ENCODE assay signal across 14 mouse cellular contexts in genomic region chr13:42222401-42222800, GRCm38 (mm10).
"Had no signal": no experiment of that assay in that cellular context is flagged by ENCODE, and none has a peak within 500 bp of the region (broad histone marks: within the 10 kb centered on the region; RNA-seq: fewer than 3 reads in every experiment).

No protein-coding gene starts in this region.

- H3K4me2 ChIP-seq: lung, embryonic 14.5 days; midbrain, embryonic 12.5 days; midbrain, embryonic 15.5 days; neural tube, embryonic 12.5 days; stomach, embryonic 15.5 days had no signal

- H3K4me3 ChIP-seq: megakaryocyte, embryonic 14.5 days; midbrain, embryonic 12.5 days; midbrain, embryonic 15.5 days; neural tube, embryonic 12.5 days; stomach, embryonic 15.5 days had no signal

- H3K27ac ChIP-seq: midbrain, embryonic 12.5 days; midbrain, embryonic 15.5 days; neural tube, embryonic 12.5 days; stomach, embryonic 15.5 days; stomach, postnatal 0 days had no signal

- H3K27me3 ChIP-seq: megakaryocyte, embryonic 14.5 days; midbrain, embryonic 12.5 days; midbrain, embryonic 15.5 days; neural tube, embryonic 12.5 days; stomach, embryonic 15.5 days had no signal

- H3K36me3 ChIP-seq: midbrain, embryonic 12.5 days; midbrain, embryonic 15.5 days; neural tube, embryonic 12.5 days; stomach, embryonic 15.5 days had no signal

- H3K9ac ChIP-seq: lung, embryonic 14.5 days; midbrain, embryonic 12.5 days; midbrain, embryonic 15.5 days; neural tube, embryonic 12.5 days; stomach, embryonic 15.5 days had no signal

- DNase-seq: lung, adult 18-20 months; lung, embryonic 14.5 days; lung, postnatal 10 days; lung, postnatal 4 days; right cerebral cortex, postnatal 14 days; thymus, adult 2 months; thymus, postnatal 25 days; thymus, postnatal 4 days had no signal

- H3K4me1 ChIP-seq: megakaryocyte, embryonic 14.5 days; midbrain, embryonic 12.5 days; midbrain, embryonic 15.5 days; neural tube, embryonic 12.5 days; stomach, embryonic 15.5 days had no signal

- H3K9me3 ChIP-seq: midbrain, embryonic 12.5 days; midbrain, embryonic 15.5 days; neural tube, embryonic 12.5 days; stomach, embryonic 15.5 days had no signal

- ATAC-seq: midbrain, embryonic 15.5 days had no signal
